Mouse (Mus musculus) common myeloid progenitor, adult 5-6 weeks (primary cell): ENCODE measurements around the gene Apool. TPM values are rescaled to one million over a fixed set of nuclear protein-coding genes. Genes with fewer than 3 reads are reported as not detected.

Experiments used
- ATAC-seq: replicated peaks from 2 replicates; pipeline ENCODE4 v1.8.0; 2016; ENCODE audit warnings: low read depth, mild to moderate bottlenecking, moderate TSS enrichment, inconsistent platforms; ENCODE audit not compliant: poor library complexity, severe bottlenecking
- total RNA-seq: library from RNA; stranded (forward); fragments of 200-1000, 187-1606 nt; gene quantifications from 2 replicates; pipeline ENCODE4 v1.2.3, GENCODE M21; 2017

The Apool gene
- total RNA-seq, result 32.6 and 35.5 TPM in 2 replicates

DNA sequence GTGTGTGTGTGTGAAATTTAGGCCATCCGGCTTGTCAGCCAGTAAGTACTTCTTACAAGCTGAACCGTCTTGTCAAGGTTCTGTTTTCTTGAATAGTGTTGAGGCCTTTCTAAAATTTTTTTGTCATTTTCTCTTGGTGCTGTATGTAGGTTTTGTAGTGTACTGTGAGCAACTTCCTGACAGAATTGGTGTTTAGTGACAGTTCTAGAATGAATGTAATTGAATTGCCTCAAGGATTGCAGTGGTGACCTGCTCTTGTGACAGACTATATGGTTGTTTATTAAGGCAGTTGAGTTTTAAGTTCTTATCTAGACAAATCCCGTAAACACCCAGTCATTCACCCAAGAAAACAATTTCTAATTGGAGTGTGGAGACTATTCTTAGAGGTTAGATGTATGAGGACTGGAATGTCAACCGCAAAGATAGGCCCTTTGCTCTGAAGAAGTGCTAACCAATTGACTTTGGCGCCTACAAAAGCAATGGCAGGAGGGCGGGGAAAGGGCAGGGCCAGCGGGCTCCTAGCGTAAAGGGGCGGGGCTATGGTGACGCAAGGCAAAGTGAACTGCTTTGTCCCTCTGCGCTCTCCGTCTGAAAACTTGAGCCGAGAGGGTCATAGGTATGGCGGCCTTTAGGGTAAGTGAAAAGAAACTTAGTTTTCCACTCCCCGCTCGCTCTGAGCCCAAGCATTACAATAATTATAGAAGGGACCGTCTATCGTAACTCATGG, at the start of gene Apool:
TSS of gene Apool (plus strand) at position 531 of the 727 bp plus-strand sequence.
- ATAC-seq, result peak; percentile 100

DNA sequence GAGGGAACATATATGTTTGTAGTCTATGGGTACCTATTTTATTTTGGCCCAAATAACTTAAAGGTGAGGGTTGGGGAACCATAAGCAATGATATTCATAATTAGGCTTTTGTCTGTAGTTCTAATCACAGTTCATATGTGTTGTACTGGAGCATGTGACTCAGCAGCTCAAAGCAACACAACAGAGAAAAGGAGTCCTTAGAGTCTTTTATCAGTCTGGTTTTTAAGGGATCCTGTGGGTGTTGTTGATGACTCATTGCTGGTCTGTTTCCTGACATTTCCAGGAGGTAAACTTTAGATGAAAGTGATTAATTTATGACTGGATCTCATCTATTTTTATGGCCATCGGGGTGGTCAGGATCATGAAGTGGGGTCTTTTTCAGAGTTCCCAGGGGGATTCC, 37.6 kb upstream of the Apool start:
- ATAC-seq, result no peak

DNA sequence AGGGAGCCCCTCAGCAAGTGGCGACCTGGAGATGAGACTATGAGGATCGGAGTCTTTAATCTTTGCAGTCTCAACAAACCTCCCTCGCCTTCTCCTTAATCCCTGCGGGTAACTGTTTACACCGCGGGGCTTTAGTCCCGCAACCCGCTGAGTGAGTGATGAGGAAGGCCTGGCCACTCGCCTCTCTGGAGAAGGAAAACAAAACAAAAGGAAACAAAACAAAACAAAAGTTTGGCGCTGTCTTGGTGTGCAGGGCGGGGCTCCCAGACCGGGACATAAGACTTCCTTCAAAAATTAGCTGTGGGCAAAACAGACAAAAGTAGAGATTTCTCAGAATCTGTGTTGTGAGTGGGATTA, 375 bp downstream of the Apool start:
- ATAC-seq, result peak; percentile 53

DNA sequence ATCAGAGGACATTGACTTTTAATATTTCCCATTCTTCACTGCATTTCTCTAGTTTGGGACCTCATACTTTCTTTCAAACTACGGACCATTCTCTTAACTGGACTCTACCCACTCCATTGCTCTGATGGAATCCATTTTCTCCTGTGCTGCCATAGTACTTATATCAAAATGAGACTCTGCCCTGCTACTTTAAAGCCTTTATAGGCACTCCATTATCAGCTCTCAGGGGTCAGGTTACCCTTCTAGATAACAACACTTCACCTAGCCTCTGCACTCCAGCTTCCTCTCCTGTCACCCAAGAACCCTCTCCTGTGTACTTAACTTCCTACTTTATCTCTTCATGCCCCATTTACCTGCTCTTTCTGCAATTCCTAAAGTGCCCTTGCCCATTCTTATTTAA, 960 bp downstream of the Apool start:
- no peak for ATAC-seq

DNA sequence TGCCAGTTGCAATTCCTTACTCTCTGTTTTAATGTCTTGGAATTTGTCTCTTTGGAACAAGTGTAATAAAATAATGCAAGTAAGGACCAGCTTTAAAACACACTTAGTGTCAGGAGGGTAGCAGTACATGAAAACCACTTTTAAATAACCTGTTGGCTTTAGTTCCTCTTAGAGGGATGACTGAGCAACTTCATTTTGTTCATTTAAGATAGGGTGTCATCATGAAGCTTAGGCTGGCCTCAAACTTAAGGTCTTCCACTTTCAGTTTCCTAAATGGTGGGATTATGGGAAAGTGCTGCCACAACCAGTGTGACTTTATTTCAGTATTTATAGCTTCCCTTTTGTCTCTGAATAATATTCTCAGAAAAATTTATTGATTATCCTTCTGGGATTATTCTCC, 9.1 kb downstream of the Apool start:
- ATAC-seq, result peak; percentile 71

DNA sequence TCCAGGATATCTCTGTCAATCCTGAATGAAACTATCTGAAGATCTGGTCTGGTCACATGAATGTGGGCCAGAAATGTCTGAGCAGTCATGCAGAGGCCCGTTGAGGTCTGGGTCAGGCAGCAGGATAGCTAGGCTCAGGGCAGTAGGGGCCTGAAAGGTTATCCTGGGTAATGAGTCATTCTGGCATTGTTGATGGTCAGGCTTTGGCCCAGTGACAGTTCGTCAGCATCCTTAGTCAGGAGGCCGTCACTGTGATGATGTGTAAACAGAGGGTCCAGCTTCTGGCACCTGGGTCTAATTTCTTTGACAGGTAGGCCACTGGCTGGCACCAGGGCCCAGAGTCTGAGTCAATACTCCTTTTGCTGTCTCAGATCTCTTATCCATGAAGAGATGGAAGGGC, 28.4 kb downstream of the Apool start:
- no peak for ATAC-seq

DNA sequence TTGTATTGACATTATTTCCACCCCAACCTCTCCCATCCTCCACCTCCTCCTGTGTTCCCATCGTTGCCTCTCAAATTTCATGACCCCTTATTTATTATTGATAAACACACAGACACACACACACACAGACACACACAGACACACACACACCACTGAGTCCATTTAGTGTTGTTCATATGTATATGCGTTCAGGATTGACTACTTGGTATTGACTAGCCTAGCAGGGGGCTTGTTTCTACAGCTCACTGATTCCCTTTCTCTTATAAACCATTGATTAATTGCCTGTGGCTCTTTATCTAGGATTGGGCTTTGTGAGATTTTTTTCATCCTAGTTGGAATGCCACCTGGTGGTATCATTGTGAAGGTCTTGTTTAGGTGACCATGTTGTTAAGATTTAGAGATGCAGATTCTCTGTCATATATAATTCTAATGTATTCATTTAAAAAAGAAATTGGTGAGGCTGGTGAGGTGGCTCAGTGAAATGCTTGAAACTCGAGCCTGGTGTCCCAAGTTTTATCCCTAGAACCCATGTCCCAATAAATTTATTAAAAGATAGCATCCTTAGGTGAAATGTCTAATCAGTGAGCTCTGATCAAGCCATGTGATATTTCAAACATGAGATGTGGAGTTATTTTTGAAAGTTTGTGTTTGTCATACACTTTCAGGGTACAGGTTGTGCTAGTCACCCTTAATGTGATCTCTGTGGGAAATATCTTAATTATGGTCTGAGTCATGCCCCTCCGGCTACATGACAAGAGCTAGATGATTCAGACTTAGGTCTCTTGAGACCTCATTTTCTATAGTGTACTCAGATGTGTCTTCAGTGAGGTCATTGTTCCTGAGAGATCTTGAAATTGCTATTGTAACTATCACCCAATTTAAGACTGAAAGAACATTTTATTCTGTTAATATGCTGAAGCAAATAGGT, 36.6 kb downstream of the Apool start:
- no peak for ATAC-seq

DNA sequence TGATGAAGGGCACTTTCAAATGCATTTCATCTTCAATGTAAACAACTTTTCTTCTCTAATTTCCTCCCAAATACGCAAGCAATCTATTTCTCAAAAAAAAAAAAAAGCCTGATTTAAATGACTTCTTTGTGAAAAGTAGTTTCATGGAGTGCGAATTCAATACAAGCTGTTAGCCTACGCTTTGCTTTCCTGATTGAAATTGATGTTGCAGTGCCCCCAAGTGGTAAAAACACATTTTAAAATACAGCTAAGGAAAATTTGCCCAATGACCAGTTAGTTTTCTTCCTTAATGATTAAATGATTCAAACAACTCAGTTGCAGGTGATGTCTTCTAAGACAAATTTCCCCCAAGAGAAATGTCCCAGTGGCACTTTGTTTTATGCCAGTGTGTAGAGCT, 37.3 kb downstream of the Apool start:
- ATAC-seq, result no peak

DNA sequence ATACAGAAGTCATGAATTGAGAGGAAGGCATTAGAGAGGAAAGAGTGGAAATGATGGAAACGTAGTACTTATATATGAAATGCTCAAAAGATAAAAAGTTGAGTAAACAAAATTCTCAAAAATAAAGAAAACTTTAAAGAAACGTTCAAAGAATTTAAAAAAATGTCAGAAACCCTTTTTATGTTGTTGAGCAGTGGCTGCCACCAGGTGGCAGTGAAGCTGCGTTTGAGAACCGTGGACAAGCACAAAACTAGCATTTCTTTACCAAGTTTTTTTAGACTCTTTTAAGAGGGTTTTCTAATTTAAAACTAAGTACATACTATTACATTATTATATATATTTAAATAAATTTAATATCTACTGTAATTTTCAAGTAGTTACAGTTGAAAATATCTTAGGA, 57.3 kb downstream of the Apool start:
- no peak for ATAC-seq

DNA sequence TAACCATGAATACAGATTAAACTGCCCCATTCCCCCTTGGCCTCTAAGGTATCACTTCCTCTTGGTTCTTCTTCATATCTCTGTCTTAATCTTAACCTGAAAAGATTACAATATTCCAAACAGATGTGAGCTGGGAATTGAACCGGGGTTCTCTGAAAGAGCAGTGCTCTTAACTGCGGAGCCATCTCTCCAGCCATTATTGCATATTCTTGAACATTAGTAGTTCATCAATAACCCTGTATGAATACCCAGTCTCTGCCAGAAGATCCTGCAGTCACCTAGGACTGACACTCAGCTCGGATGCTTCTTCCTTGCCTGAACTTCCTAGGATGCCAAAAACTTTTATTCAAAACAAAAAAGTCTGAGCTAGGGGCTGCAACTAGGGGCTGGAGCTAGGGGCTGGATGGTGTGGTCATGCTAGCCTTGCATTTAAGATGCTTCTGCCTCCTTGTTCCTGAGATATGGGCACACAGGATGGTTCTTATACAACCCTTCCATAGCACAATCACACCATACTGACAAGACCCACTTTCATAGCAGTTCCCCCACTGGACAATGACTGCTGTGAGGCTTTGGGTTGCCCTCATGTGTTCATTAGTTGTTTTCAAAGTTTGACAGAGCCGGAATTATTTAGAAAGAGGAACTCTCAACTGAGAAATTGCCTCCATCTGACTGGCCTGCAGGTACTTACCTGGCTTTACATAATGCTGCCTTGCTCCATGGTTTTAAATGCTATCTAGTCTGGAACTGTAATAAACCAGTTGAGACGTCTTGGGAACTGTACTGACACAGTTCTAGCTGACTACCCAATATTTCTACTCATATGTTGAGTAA, 59.7 kb downstream of the Apool start:
- peak; percentile 100 for ATAC-seq

DNA sequence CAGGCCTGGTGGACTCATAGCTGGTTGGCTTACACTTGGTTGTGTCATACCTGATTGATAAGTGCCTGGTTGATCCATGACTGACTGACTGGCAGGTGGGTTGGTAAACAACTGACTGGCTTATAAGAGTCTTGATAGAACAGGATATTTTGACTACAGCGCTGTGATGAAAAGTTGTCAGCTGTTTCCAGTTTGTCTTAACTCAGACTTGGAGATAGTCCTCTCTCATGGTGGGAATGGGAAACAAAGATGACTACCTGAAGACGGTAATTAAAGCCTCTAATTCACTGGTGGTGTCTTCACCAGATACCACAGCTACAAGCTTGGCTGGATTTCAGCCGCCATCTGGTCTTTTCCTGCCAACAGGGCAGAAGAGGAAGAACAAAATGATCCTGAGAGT, 95.5 kb downstream of the Apool start, which contains the start of gene Satl1:
TSS of gene Satl1 (minus strand) at position 101 of the 400 bp plus-strand sequence.
- ATAC-seq, result no peak

DNA sequence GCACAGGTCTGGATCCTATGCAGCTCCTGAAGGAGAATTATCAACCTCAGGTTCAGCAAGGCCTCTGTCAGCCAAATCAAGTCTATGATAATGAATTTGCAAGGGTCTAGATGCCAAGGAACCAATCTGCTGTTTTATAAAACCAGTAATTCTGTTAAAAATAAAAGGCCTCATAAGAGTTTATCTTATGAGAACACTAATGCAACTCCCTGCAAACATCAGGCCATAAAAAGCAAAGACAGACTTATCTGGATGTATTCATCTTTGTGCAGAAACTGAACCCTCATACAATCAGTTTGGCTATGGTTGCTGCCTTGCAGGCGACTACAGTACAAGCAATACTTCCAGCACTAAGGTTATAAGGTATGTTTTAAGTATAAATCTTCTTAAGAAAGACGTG, 101.2 kb downstream of the Apool start:
- ATAC-seq, result no peak

Other genes with a start within 250 kb of the Apool start
- not detected in 2 replicates for gene 4933403O08Rik, start 72.3 kb upstream of the Apool start, total RNA-seq
- gene Satl1, start 95.4 kb downstream of the Apool start, total RNA-seq, result not detected in 2 replicates
- gene 2010106E10Rik, start 183.9 kb downstream of the Apool start, total RNA-seq, result not detected in 2 replicates